Mouse (Mus musculus) kidney, adult 8-10 months (tissue): ENCODE data around the gene Serpinb1a.
"Not testable (repeated sequence)": the region's sequence is repeated elsewhere in the genome, so short reads cannot be mapped to it uniquely, and the experiment has no call there.

Source experiments
- DNase-seq, 2 experiments: peaks; one replicate each; pipeline ENCODE4 v3.0.0; 2022

Gene Serpinb1a

GRCm38 (mm10) chr13:32850668-32851404 is at the start of gene Serpinb1a:
Serpinb1a (minus strand) TSS chr13:32851185.
- DNase-seq = peak; percentile 44

DNA sequence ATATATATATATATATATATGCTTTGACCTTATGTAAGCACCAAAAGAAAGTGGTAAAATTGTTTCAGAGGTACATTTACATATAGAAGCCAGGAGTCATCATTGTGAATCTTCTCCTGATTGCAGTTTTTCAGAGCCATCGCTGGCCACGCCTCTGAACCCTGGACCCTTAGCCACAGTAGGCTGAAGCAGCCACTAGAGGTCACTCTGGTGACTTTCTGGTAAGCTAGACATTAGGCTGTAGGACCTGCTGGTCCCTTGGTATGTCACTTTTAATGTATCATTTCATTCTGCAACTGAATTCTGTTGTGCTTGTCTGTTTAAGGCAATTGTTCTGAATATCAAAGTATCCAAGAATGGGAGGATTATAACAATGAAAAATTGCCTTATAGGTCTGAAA is 49.7 kb upstream of the Serpinb1a start:
- DNase-seq = peak; percentile 12 to 57

DNA sequence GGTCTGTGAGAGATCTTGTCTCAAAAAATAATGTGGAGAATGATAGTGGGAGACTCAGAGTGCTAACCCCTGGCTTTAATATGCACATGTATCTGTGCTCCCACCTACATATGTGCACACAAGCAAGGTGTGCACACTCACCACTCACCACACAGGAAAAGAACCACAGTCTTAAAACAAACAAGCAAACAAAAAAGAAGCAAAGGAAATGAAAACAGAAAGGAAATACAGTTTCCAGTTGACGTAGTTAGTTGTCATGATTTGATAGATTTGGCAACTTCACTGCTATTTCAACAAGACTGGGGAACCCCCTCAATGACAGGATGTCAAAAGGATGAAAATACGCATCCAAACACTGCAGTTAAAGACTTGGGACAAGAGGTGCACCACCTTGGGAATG is 48.1 kb upstream of the Serpinb1a start:
- not testable (repeated sequence) for DNase-seq

DNA sequence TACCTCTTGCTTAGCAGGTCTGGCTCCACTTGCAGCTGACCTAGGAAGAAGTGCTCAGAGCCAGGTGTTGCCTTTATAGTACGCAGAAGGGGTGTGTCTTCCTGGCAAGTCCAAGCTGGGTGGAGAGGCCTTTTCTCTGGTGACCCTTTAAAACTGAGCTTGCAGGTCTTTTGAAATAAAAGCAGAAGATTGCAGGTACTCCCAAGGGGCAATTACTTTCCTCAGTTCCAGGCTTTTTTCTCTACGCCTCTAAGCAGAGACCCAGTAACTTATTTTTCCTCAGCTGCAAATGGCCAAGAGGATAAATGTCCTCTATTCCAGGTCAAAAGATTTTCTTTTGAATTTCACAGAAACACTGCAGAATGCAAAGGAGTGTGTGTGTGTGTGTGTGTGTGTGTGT is 47.1 kb upstream of the Serpinb1a start, which contains the start of gene Serpinb1c:
Gene Serpinb1c, minus strand, starts transcription at position 101 of the 400 bp plus-strand sequence.
- DNase-seq = no peak

DNA sequence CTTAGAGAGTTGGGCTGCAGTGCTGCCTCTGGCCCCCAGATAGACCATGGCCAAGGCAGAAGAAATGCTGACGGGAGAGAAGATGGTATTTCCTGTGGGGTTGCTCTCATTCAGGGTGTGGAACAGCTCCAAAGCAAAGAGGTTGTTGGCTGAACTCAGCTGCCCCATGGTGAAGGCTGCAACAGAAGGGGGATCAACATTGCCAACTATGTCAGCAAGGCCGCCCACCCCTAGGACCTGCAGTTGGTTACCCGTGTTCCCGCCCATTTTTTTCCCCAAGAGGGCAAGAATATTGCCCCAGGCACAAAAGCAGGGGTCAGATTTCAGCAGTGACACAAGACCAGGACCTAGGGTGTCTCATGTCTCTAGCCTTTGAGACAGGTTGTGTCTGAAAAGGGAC is 45.9 kb upstream of the Serpinb1a start:
- DNase-seq = no peak

DNA sequence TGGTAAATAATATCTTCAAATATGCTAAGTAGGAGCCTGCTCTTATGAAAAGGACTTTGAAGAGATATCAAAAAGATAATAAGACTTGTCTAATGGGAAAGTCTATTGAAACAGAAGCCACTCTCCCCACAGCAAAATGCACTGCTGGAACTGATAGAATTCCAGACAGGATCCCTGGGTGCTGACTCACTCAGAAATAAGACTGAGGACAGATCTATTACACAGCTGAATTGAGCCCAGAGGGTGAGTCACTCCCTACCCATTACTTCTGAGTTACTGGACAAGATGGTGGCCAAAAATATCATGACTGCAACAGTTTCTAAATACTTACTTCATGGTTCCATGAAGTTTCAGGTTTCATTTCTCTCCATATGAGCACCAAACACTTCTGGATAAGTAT is 33.8 kb upstream of the Serpinb1a start:
- no peak for DNase-seq

- DNase-seq = no peak
Observed at GRCm38 (mm10) chr13:32873862-32874261, 22.9 kb upstream of the Serpinb1a start.

DNA sequence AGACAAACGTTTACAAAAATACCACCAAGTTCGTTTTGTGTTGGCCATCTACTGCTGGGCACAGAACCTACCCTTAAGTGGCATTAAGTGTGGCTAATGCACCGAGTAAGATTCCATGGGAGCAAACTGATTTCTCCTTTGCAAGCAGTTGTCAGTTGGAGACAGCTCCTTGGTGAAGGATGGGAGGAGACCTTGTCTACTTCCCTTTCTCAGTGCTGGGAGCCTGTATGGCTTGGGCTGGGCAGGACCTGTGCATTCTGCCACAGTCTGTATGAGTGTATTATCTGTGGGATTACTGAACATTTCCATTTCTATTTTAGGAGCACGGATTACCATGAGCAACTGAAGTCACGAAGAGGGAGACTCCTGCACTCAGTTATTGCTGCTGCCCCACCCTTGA is 17.9 kb upstream of the Serpinb1a start:
- no peak for DNase-seq

GRCm38 (mm10) chr13:32868233-32868632 is 17.2 kb upstream of the Serpinb1a start:
- DNase-seq = not testable (repeated sequence)

- DNase-seq = no peak
Observed at GRCm38 (mm10) chr13:32867030-32867429, 16.0 kb upstream of the Serpinb1a start.

DNA sequence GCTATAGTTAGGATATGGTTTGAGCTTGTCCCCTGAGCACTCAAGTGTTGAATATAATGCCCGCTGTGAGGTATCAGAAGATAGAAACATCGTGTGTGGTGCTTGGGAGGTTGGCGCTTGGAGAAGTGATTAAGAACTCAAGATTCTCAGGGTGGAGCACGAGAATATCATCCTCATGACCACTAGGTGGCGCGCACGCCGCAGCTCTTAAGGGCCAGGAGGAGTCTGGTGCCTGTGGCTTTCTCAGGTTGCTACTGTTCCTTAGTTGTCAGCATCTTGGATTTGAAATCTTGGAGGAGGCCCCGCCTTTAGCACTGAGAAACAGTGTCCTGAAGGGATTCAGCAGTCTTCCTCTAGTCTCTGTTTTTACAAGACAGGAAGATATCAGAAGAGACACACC is 15.5 kb upstream of the Serpinb1a start:
- peak in 1 of 2 experiments; percentile 69 for DNase-seq

DNA sequence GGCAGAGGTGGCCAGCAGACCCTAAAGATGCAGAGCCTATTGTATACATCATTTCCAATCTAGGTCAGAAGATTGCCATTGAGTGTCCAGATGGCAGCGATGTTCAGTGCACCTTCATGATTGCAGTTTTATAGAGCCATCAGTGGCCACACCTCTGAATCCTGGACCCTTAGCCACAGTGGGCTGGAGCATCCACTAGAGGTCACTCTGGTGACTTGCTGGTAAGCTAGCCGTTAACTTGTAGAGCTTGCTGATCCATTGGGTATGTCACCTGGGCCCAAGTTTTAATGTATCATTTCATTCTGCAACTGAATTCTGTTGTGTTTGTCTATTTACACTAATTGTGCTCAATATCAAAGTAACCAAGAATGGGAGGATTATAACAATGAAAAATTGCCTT is 14.6 kb upstream of the Serpinb1a start:
- DNase-seq = peak in 1 of 2 experiments; percentile 14

GRCm38 (mm10) chr13:32864529-32864928 is 13.5 kb upstream of the Serpinb1a start:
- DNase-seq = not testable (repeated sequence)

DNA sequence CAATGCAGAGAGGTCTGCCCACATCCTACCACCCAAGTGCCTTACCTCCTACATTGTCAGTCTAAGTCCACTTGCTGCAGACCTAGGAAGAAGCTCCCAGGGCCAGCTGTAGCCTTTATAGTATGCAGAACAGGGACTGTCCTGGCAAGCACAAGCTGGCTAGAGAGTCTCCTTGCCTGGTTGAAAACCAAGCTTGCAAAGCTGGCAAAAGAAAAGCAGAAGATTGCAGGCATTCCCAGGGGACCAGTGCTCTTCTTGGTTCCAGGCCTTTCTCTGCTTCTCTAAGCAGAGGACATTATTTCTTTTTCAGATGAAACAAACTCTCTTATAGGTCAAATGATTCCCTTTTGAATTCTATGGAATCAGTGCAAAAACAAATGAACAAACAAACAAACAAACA is 12.5 kb upstream of the Serpinb1a start:
- DNase-seq = no peak

GRCm38 (mm10) chr13:32860821-32861220 is 9.8 kb upstream of the Serpinb1a start:
- DNase-seq = no peak

- DNase-seq = no peak
Observed at GRCm38 (mm10) chr13:32853073-32853472, 2.1 kb upstream of the Serpinb1a start.

GRCm38 (mm10) chr13:32852539-32852938 is 1.6 kb upstream of the Serpinb1a start:
- DNase-seq = no peak

GRCm38 (mm10) chr13:32851967-32852366 is 982 bp upstream of the Serpinb1a start:
- DNase-seq = peak; percentile 26 to 54

- DNase-seq = no peak
Observed at GRCm38 (mm10) chr13:32850156-32850555, 829 bp downstream of the Serpinb1a start.

DNA sequence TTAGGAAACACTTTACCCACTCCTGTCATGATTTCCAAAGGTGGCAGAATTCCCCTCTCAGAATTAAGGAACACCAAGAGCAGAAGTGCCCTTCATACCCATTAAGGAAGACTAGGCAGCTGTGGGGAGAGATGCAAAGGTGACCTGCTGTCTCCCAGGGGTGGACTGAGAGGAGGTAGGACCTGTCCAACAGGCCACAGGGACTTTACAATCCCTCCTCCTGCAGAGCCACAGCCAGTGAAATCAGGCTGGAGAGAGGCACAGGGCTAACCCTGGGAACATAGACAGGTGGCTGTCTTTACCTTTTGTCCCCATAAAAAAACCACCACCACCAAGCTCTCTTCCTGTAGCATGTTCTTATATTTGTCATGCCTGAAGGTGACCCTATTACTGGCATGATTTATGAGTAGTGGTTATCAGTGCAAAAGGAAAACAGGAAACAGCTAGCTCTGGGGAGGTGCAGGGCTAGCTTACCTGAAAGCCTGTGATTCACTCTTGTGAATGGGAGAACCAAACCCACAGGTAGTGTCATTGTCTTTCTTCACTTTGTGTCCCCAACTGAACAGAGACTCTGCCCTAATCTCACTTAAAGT is 1.4 kb downstream of the Serpinb1a start:
- DNase-seq = no peak

DNA sequence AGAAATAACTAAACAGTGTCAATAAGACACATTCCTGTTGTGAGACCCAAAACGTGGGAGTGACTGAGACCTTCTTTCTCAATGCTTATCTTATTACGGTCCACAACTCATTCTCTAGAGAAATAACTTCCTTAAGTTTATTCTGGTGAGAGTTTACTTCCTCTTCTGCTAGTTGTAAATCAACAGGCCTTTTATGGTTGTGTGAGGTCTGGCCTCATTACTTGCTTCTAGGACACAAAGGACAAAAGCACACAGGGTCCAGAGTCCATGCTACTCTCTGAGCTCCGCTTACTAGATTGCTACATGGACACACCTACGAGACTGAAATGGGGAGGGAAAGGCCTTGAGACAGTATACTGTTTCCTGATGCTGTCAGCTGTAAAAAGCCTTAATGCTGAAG is 1.9 kb downstream of the Serpinb1a start:
- DNase-seq = peak; percentile 49 to 57

DNA sequence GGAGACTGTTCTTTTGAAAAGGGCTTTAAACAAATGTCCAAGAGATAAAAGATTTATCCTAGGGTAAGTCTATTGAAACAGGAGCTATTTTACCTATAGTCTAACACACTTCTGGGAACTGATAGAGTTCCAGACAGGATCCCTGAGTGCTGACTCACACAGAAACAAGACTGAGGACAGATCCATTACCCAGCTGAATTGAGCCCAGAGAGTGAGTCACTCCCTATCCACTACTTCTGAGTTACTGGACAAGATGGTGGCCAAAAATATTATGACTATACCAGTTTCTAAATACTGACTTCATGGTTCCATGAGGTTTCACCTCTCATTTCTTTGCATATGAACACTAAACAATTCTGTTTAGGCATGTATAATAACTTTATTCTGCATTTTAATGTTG is 4.8 kb downstream of the Serpinb1a start:
- DNase-seq = no peak

DNA sequence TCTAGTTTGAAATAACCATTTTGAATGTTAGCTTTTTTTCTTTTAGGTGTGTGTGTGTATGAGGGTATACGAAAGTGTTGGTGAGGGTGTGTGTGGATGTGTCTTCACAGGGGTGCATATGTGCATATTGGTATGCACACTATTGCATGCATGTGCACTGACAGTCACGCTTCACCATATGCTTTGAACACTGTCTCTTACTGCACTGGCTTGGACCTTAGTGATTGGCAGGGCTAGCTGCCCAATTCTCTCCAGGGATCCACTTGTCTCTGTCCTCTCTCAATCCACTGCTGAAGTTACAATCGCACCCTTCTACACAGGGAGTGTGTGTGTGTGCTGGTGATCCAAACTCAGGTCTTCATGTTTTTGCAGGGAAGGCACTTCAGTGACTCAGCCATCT is 9.6 kb downstream of the Serpinb1a start:
- no peak for DNase-seq

DNA sequence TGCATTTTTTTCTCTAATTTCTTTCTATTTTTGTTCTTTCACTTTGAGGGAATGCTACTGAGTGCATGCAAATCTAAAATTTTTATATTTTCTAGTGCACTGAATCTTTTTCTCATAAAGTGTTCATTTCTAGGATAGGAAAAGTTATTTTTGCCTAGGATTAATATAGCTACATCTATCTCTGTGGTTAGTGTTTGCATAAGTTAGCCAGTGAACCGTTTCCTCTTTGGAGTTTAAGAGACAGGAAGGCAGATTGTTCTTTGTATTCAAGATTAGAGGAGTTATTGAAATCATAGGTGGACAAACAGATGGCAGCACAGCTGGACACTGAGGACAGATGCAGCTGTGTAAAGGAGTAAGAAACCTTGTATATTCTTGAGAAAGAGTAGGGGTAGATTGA is 11.7 kb downstream of the Serpinb1a start:
- DNase-seq = no peak

DNA sequence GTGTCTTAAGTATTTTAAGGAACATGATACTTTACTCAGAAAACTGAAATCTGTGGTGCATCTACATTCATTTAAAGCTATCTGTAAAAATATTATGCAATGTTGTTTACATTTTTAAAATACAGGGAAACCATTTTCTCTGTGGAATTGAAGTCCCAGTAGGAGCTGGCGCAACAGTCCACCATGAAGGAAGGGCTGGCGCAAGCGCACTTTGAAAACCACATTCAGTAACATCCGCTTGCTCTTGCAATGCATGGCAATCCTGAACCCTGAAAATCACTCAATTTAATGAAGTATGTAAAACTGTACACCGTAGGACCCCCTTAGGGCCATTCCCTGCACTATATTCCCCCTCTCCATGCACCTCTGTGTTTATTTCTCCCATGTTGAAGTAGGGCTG is 16.5 kb downstream of the Serpinb1a start:
- DNase-seq = no peak
